In the genomic region with DNA sequence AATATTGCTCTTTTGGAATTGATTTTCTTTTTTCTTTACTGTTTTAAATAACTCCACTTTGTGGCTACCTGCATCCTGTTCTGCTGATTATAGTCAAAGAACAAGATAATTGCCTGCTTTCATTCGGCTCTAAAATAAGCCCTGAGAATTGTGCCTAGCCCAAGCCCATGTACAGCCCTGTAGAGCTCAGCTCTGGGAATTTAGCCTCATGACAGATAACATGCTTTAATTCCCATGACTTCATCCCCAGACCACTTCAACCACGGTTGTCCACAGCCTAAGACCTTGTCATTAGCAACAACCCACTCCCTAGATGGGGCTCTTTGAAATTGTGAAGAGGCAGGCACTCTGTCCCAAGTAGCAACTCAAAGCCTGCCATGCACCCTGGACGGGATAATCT, we compare ENCODE assay signal across 14 mouse cellular contexts. TPM values are rescaled to one million over a fixed set of nuclear protein-coding genes. Genes with fewer than 3 reads are reported as not detected.
DNase-seq lines count a peak whose midpoint lies in the region; ATAC-seq lines count a peak whose summit lies in the region.
"Had no signal": no experiment of that assay in that cellular context is flagged by ENCODE, and none has a peak within 500 bp of the region (broad histone marks: within the 10 kb centered on the region; RNA-seq: fewer than 3 reads in every experiment).

No protein-coding gene starts in this region.

- H3K27me3 ChIP-seq in heart, embryonic 16.5 days (ENCODE audit: control insufficient read depth, insufficient read depth, low read length): no peaks in the 10 kb centered on the region; the same call in 1 of the 2 replicates
- no peaks in the 10 kb centered on the region for H3K27me3 ChIP-seq in forebrain, embryonic 14.5 days (replicated peaks; ENCODE audit: control insufficient read depth, insufficient read depth, low read length)
- H3K27me3 ChIP-seq in hindbrain, embryonic 14.5 days (ENCODE audit: control insufficient read depth, insufficient read depth, low read length): no peaks in the 10 kb centered on the region
- H3K27me3 ChIP-seq in neural tube, embryonic 13.5 days: no peaks in the 10 kb centered on the region

- H3K4me2 ChIP-seq in heart, embryonic 16.5 days (ENCODE audit: low read depth, low read length): no peak overlapping the region
- no peak overlapping the region for H3K4me2 ChIP-seq in forebrain, embryonic 14.5 days (ENCODE audit: low read length)
- no peak overlapping the region for H3K4me2 ChIP-seq in hindbrain, embryonic 14.5 days (replicated peaks)
- H3K4me2 ChIP-seq in neural tube, embryonic 13.5 days: no peak overlapping the region
- H3K4me2 ChIP-seq: embryonic facial prominence, embryonic 12.5 days; kidney, embryonic 15.5 days; liver, embryonic 11.5 days had no signal

- peak; percentile 55; the same call in 1 of the 2 replicates for ATAC-seq in heart, embryonic 16.5 days (replicated peaks; ENCODE audit: extremely low read depth, insufficient read depth, low FRiP score)
- peak; percentile 33 for ATAC-seq in forebrain, embryonic 14.5 days
- peak; percentile 34; the same call in 1 of the 2 replicates for ATAC-seq in hindbrain, embryonic 14.5 days (ENCODE audit: low FRiP score)
- ATAC-seq in neural tube, embryonic 13.5 days (ENCODE audit: low read depth): 0 out of 2 replicates have a peak, but pooled peaks have one; percentile 49

- 20% methylated on average over 3 of the region's 3 CpGs for WGBS in heart, embryonic 16.5 days
- 22% methylated on average over 3 of the region's 3 CpGs for WGBS in forebrain, embryonic 14.5 days
- 24% methylated on average over 3 of the region's 3 CpGs for WGBS in hindbrain, embryonic 14.5 days
- WGBS in neural tube, embryonic 13.5 days: 34% methylated on average over 3 of the region's 3 CpGs

- H3K9me3 ChIP-seq in heart, embryonic 16.5 days (replicated peaks; ENCODE audit: control insufficient read depth, low read length): no peaks in the 10 kb centered on the region
- H3K9me3 ChIP-seq in forebrain, embryonic 14.5 days (replicated peaks; ENCODE audit: control insufficient read depth, low read length): no peaks in the 10 kb centered on the region
- H3K9me3 ChIP-seq in hindbrain, embryonic 14.5 days (ENCODE audit: control insufficient read depth, low read length): no peaks in the 10 kb centered on the region
- H3K9me3 ChIP-seq in neural tube, embryonic 13.5 days: no peaks in the 10 kb centered on the region
- H3K9me3 ChIP-seq: embryonic facial prominence, embryonic 12.5 days; kidney, embryonic 15.5 days had no signal

- H3K27ac ChIP-seq in heart, embryonic 16.5 days (ENCODE audit: low read length): no peak overlapping the region
- H3K27ac ChIP-seq in forebrain, embryonic 14.5 days (ENCODE audit: low read depth, low read length): peak overlapping the region; percentile 88
- H3K27ac ChIP-seq in hindbrain, embryonic 14.5 days: peak overlapping the region; percentile 55
- H3K27ac ChIP-seq in neural tube, embryonic 13.5 days (replicated peaks): peak overlapping the region; percentile 80
- H3K27ac ChIP-seq: embryonic facial prominence, embryonic 12.5 days; kidney, embryonic 15.5 days had no signal

- H3K4me3 ChIP-seq in heart, embryonic 16.5 days (ENCODE audit: low read length): no peak overlapping the region
- no peak overlapping the region for H3K4me3 ChIP-seq in forebrain, embryonic 14.5 days (ENCODE audit: low read depth, low read length)
- no peak overlapping the region for H3K4me3 ChIP-seq in hindbrain, embryonic 14.5 days (replicated peaks; ENCODE audit: low read length)
- no peak overlapping the region for H3K4me3 ChIP-seq in neural tube, embryonic 13.5 days
- H3K4me3 ChIP-seq: embryonic facial prominence, embryonic 12.5 days; kidney, embryonic 15.5 days had no signal

- H3K9ac ChIP-seq in heart, embryonic 16.5 days (ENCODE audit: low read length): no peak overlapping the region
- no peak overlapping the region for H3K9ac ChIP-seq in forebrain, embryonic 14.5 days (ENCODE audit: low read length)
- H3K9ac ChIP-seq in hindbrain, embryonic 14.5 days: no peak overlapping the region
- no peak overlapping the region for H3K9ac ChIP-seq in neural tube, embryonic 13.5 days
- H3K9ac ChIP-seq: embryonic facial prominence, embryonic 12.5 days; kidney, embryonic 15.5 days had no signal

- no peak for DNase-seq in heart, adult 18-20 months
- DNase-seq in forebrain, embryonic 14.5 days (ENCODE audit: low spot score): no peak
- DNase-seq in hindbrain, embryonic 14.5 days (ENCODE audit: low spot score): no peak
- DNase-seq in adrenal gland, postnatal 36 days: no peak
- no peak for DNase-seq in thymus, postnatal 0 days (ENCODE audit: low spot score)
- no peak for DNase-seq in kidney, adult 8-10 months

- 0 out of 2 replicates have a peak, but pooled peaks cover 3% of the 10 kb centered on the region for H3K4me1 ChIP-seq in heart, embryonic 16.5 days (ENCODE audit: control insufficient read depth, insufficient read depth, low read length)
- H3K4me1 ChIP-seq in forebrain, embryonic 14.5 days (ENCODE audit: control insufficient read depth, insufficient read depth, low read length): peaks cover 38% of the 10 kb centered on the region
- H3K4me1 ChIP-seq in hindbrain, embryonic 14.5 days (replicated peaks; ENCODE audit: control insufficient read depth, insufficient read depth, low read length): peaks cover 31% of the 10 kb centered on the region
- H3K4me1 ChIP-seq in neural tube, embryonic 13.5 days (replicated peaks): peaks cover 40% of the 10 kb centered on the region

- no peaks in the 10 kb centered on the region for H3K36me3 ChIP-seq in heart, embryonic 16.5 days (ENCODE audit: control insufficient read depth, insufficient read depth)
- H3K36me3 ChIP-seq in forebrain, embryonic 14.5 days (ENCODE audit: control insufficient read depth, insufficient read depth, low read length): no peaks in the 10 kb centered on the region
- no peaks in the 10 kb centered on the region for H3K36me3 ChIP-seq in hindbrain, embryonic 14.5 days (replicated peaks; ENCODE audit: control insufficient read depth, insufficient read depth)
- H3K36me3 ChIP-seq in neural tube, embryonic 13.5 days: no peaks in the 10 kb centered on the region
- H3K36me3 ChIP-seq: embryonic facial prominence, embryonic 12.5 days; kidney, embryonic 15.5 days had no signal

RNA-seq across cellular contexts. Expression of gene Lrtm1, which starts 59.0 kb away (rescaled TPM):
- polyA plus RNA-seq in heart, embryonic 16.5 days (2015; fragmentation: Nextera tagmentation; extraction: Ambion mirVana): 0.74 and 1.2 TPM in 2 replicates
- total RNA-seq in heart, adult 18-20 months (2021): 100 to 1,000 TPM; 214 to 234 TPM
- 0.25 TPM in 1 of 2 replicates, not detected in the other for polyA plus RNA-seq in forebrain, embryonic 14.5 days (2014; fragmentation: Nextera tagmentation; extraction: Ambion mirVana)
- polyA plus RNA-seq in hindbrain, embryonic 14.5 days (2014; fragmentation: Nextera tagmentation; extraction: Ambion mirVana): 0.12 and 0.70 TPM in 2 replicates
- 0.23 and 0.24 TPM in 2 replicates for polyA plus RNA-seq in neural tube, embryonic 13.5 days (2015; fragmentation: Nextera tagmentation; extraction: Ambion mirVana)
- not detected for total RNA-seq in adrenal gland, postnatal 36 days (2021)
- not detected in 2 replicates for polyA plus RNA-seq in thymus, postnatal 0 days (2015; fragmentation: Nextera tagmentation; extraction: Ambion mirVana)
- total RNA-seq: layer of hippocampus, postnatal 10 days; left cerebral cortex, postnatal 25 days had no signal
- polyA plus RNA-seq: liver, embryonic 11.5 days; small intestine, adult 2 months had no signal
